Mouse (Mus musculus) heart, adult 2 months (tissue): ENCODE measurements around the gene Ginm1.

Experiments used
- CTCF ChIP-seq: fragments of 200-600 bp; IDR thresholded peaks from 2 replicates; pipeline ENCODE4 v1.8.1; 2022; ENCODE audit warnings: antibody characterized with exemption, mild to moderate bottlenecking, moderate library complexity
- EP300 ChIP-seq: fragments of 200-500 bp; IDR thresholded peaks from 2 replicates; pipeline ENCODE4 v1.6.1; 2011; ENCODE audit warnings: low read depth, low read length, control low read depth; ENCODE audit not compliant: insufficient read depth
- POLR2A ChIP-seq: fragments of 200-500 bp; IDR thresholded peaks from 2 replicates; pipeline ENCODE4 v1.6.1; 2011; ENCODE audit warnings: mild to moderate bottlenecking, low read depth, low read length, control low read depth; ENCODE audit not compliant: insufficient read depth

DNA sequence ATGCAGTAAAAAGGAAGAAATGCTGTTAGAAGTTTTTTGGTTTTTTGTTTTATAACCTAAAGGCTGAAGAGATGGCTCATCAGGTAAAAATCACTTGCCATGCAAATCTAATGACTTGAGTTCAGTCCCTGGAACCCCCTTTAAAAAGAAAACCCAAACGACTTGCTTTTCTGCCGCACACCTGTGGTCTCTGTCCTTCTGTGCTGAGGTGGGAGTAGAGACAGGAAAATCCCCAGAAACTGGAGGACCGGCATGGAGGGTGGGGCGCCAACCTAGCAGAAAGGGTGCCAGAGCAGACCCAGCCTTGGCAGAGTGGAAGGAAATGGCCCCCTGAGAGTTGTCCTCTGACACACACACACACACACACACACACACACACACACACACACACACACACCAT lies 26.1 kb upstream of the Ginm1 start:
- TF ChIP-seq POLR2A (no peak), CTCF (no peak), EP300 (no peak)
